Mouse (Mus musculus): Measurements from ENCODE around the gene Gpld1. TPM values are rescaled to one million over a fixed set of nuclear protein-coding genes. Genes with fewer than 3 reads are reported as not detected.

Gene Gpld1
- 10 to 100 TPM; 24.3 to 30.1 (median 27.6) TPM for total RNA-seq (2022)

- DNase-seq (ENCODE audit: low spot score in 2 of 2), result peak; percentile 52 to 60
Measured at GRCm38 (mm10) chr13:24942512-24943282, at the start of gene Gpld1. Gpld1 (plus strand) TSS chr13:24943152.

- DNase-seq (ENCODE audit: low spot score in 2 of 2), result no peak
Measured at GRCm38 (mm10) chr13:24893880-24894279, 49.1 kb upstream of the Gpld1 start.

- DNase-seq (ENCODE audit: low spot score in 2 of 2), result no peak
Measured at GRCm38 (mm10) chr13:24901916-24902315, 41.0 kb upstream of the Gpld1 start.

- no peak for DNase-seq (ENCODE audit: low spot score in 2 of 2)
Measured at GRCm38 (mm10) chr13:24903412-24903811, 39.5 kb upstream of the Gpld1 start.

- DNase-seq (ENCODE audit: low spot score in 2 of 2), result no peak
Measured at GRCm38 (mm10) chr13:24905422-24905821, 37.5 kb upstream of the Gpld1 start.

GRCm38 (mm10) chr13:24906831-24907570 is 36.0 kb upstream of the Gpld1 start:
- DNase-seq (ENCODE audit: low spot score in 2 of 2), result no peak

GRCm38 (mm10) chr13:24909112-24909511 is 33.8 kb upstream of the Gpld1 start:
- DNase-seq (ENCODE audit: low spot score in 2 of 2), result no peak

GRCm38 (mm10) chr13:24913576-24913975 is 29.4 kb upstream of the Gpld1 start:
- no peak for DNase-seq (ENCODE audit: low spot score in 2 of 2)

GRCm38 (mm10) chr13:24914915-24915314 is 28.0 kb upstream of the Gpld1 start:
- no peak for DNase-seq (ENCODE audit: low spot score in 2 of 2)

- no peak for DNase-seq (ENCODE audit: low spot score in 2 of 2)
Measured at GRCm38 (mm10) chr13:24915831-24916230, 27.1 kb upstream of the Gpld1 start.

GRCm38 (mm10) chr13:24920333-24920977 is 22.5 kb upstream of the Gpld1 start:
- peak in 1 of 2 experiments; percentile 30 for DNase-seq (ENCODE audit: low spot score in 2 of 2)

- no peak for DNase-seq (ENCODE audit: low spot score in 2 of 2)
Measured at GRCm38 (mm10) chr13:24921281-24921680, 21.7 kb upstream of the Gpld1 start.

- DNase-seq (ENCODE audit: low spot score in 2 of 2), result no peak
Measured at GRCm38 (mm10) chr13:24923991-24924390, 19.0 kb upstream of the Gpld1 start.

GRCm38 (mm10) chr13:24930591-24930990 is 12.4 kb upstream of the Gpld1 start:
- DNase-seq (ENCODE audit: low spot score in 2 of 2), result no peak

- no peak for DNase-seq (ENCODE audit: low spot score in 2 of 2)
Measured at GRCm38 (mm10) chr13:24933199-24933598, 9.8 kb upstream of the Gpld1 start.

GRCm38 (mm10) chr13:24936772-24937107 is 6.2 kb upstream of the Gpld1 start:
- no peak for DNase-seq (ENCODE audit: low spot score in 2 of 2)

- DNase-seq (ENCODE audit: low spot score in 2 of 2), result peak; percentile 67 to 76
Measured at GRCm38 (mm10) chr13:24937108-24937838, 5.7 kb upstream of the Gpld1 start, which contains the start of gene Aldh5a1. Aldh5a1 (minus strand) TSS chr13:24937661.

- no peak for DNase-seq (ENCODE audit: low spot score in 2 of 2)
Measured at GRCm38 (mm10) chr13:24937839-24938166, 5.1 kb upstream of the Gpld1 start.

- DNase-seq (ENCODE audit: low spot score in 2 of 2), result peak; percentile 74 to 83
Measured at GRCm38 (mm10) chr13:24938683-24939082, 4.3 kb upstream of the Gpld1 start.

- DNase-seq (ENCODE audit: low spot score in 2 of 2), result no peak
Measured at GRCm38 (mm10) chr13:24939472-24939871, 3.5 kb upstream of the Gpld1 start.

GRCm38 (mm10) chr13:24943303-24943702 is 351 bp downstream of the Gpld1 start:
- no peak for DNase-seq (ENCODE audit: low spot score in 2 of 2)

GRCm38 (mm10) chr13:24945567-24945966 is 2.6 kb downstream of the Gpld1 start:
- DNase-seq (ENCODE audit: low spot score in 2 of 2), result no peak

Data from layer of hippocampus, adult 8-10 months (tissue).